Mouse (Mus musculus) c-Kit-positive CD71-negative TER-119-negative erythroid progenitor cells, embryonic 14.5 days (primary cell): ENCODE data around the gene Gm8764.
"Not testable (repeated sequence)": the region's sequence is repeated elsewhere in the genome, so short reads cannot be mapped to it uniquely, and the experiment has no call there.

Source experiments
- DNase-seq: peaks from one replicate; pipeline ENCODE4 v3.0.0-alpha.2; 2013; ENCODE audit warnings: low read depth

Gene Gm8764

DNA sequence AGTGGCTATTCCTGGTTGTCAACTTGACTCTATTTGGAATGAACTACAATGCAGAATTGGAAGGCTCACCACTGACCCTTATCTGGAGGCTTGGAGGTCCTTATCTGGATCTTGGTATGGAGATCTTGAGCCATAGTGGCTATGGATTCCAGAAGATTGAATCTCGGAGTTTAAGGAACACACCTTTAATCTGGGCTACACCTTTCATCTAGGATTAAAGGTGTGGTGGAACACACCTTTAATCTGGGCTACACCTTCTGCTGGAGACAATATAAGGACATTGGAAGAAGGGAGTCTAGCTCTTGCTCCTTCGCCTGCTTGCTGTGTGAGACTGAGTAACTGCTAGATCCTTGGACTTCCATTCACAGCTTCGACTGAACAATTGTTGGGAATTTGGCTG, at the start of gene Gm8764:
TSS of gene Gm8764 (plus strand) at position 301 of the 400 bp plus-strand sequence.
- not testable (repeated sequence) for DNase-seq

DNA sequence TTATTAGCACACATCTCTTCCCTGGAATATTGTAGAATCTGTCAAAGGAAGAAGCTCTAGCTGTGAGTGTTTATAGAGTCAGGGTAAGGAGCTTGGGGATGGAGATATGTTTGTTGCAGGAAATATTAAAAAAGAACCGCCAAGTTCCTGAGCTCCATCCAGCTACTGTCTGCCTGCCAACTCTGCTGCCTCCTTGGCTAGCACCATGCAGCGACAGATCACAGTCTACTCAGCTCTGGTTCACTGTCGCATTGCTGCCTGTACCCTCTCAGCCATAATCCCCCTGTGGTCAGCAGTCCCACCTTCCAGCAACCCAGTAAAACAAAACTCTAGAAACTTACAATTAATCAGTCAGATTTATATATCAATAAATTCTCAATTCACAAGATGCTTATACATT, 49.8 kb upstream of the Gm8764 start:
- DNase-seq: no peak

DNA sequence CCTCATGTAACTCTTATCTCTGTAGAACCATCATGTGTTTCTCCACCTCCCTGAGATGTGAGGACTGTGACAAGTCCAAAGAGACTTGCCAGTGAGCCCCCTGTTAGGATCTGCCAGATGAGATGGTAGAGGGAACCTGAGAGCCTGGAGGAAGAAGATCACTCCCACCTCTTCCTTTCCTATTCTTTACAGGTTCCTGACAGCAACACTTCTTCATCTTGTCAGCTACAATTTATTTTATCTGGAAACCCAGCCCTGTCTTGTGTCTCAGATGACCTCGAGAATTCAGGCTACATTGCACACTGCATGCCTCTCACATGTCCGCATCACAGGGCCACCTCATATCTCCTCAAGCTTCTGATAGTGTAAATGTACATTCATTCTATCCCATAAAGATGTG, 41.5 kb upstream of the Gm8764 start:
- no peak for DNase-seq

DNA sequence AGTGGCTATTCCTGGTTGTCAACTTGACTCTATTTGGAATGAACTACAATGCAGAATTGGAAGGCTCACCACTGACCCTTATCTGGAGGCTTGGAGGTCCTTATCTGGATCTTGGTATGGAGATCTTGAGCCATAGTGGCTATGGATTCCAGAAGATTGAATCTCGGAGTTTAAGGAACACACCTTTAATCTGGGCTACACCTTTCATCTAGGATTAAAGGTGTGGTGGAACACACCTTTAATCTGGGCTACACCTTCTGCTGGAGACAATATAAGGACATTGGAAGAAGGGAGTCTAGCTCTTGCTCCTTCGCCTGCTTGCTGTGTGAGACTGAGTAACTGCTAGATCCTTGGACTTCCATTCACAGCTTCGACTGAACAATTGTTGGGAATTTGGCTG, 17.1 kb upstream of the Gm8764 start, which contains the start of gene Gm21293:
TSS of gene Gm21293 (plus strand) at position 301 of the 400 bp plus-strand sequence.
- not testable (repeated sequence) for DNase-seq

DNA sequence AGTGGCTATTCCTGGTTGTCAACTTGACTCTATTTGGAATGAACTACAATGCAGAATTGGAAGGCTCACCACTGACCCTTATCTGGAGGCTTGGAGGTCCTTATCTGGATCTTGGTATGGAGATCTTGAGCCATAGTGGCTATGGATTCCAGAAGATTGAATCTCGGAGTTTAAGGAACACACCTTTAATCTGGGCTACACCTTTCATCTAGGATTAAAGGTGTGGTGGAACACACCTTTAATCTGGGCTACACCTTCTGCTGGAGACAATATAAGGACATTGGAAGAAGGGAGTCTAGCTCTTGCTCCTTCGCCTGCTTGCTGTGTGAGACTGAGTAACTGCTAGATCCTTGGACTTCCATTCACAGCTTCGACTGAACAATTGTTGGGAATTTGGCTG, 8.6 kb upstream of the Gm8764 start, which contains the start of gene Gm6763:
TSS of gene Gm6763 (plus strand) at position 301 of the 400 bp plus-strand sequence.
- not testable (repeated sequence) for DNase-seq

DNA sequence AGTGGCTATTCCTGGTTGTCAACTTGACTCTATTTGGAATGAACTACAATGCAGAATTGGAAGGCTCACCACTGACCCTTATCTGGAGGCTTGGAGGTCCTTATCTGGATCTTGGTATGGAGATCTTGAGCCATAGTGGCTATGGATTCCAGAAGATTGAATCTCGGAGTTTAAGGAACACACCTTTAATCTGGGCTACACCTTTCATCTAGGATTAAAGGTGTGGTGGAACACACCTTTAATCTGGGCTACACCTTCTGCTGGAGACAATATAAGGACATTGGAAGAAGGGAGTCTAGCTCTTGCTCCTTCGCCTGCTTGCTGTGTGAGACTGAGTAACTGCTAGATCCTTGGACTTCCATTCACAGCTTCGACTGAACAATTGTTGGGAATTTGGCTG, 8.4 kb downstream of the Gm8764 start, which contains the start of gene Gm21304:
TSS of gene Gm21304 (plus strand) at position 301 of the 400 bp plus-strand sequence.
- DNase-seq: not testable (repeated sequence)

DNA sequence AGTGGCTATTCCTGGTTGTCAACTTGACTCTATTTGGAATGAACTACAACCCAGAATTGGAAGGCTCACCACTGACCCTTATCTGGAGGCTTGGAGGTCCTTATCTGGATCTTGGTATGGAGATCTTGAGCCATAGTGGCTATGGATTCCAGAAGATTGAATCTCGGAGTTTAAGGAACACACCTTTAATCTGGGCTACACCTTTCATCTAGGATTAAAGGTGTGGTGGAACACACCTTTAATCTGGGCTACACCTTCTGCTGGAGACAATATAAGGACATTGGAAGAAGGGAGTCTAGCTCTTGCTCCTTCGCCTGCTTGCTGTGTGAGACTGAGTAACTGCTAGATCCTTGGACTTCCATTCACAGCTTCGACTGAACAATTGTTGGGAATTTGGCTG, 16.9 kb downstream of the Gm8764 start, which contains the start of gene Gm21312:
TSS of gene Gm21312 (plus strand) at position 301 of the 400 bp plus-strand sequence.
- not testable (repeated sequence) for DNase-seq

DNA sequence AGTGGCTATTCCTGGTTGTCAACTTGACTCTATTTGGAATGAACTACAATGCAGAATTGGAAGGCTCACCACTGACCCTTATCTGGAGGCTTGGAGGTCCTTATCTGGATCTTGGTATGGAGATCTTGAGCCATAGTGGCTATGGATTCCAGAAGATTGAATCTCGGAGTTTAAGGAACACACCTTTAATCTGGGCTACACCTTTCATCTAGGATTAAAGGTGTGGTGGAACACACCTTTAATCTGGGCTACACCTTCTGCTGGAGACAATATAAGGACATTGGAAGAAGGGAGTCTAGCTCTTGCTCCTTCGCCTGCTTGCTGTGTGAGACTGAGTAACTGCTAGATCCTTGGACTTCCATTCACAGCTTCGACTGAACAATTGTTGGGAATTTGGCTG, 25.4 kb downstream of the Gm8764 start, which contains the start of gene Gm20765:
TSS of gene Gm20765 (plus strand) at position 301 of the 400 bp plus-strand sequence.
- not testable (repeated sequence) for DNase-seq

DNA sequence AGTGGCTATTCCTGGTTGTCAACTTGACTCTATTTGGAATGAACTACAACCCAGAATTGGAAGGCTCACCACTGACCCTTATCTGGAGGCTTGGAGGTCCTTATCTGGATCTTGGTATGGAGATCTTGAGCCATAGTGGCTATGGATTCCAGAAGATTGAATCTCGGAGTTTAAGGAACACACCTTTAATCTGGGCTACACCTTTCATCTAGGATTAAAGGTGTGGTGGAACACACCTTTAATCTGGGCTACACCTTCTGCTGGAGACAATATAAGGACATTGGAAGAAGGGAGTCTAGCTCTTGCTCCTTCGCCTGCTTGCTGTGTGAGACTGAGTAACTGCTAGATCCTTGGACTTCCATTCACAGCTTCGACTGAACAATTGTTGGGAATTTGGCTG, 33.9 kb downstream of the Gm8764 start, which contains the start of gene Gm4340:
TSS of gene Gm4340 (plus strand) at position 301 of the 400 bp plus-strand sequence.
- not testable (repeated sequence) for DNase-seq

DNA sequence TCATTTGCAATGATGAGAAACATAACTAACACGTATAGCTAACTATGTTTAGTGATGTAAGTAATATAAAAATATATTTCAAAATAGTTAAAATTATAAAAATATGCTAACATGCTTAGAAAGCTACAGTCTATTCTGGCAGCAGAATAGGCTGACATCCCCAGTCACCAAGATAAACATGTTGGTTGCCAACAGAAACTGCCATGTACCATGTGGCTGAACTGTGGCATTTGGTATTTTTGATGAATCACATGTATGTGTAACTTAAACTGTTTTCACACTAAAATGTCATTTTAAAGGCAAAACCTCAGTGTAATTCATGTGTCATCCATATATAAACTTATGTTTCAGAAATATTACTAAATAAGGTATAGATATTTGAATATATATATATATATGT, 49.8 kb downstream of the Gm8764 start:
- DNase-seq: no peak

DNA sequence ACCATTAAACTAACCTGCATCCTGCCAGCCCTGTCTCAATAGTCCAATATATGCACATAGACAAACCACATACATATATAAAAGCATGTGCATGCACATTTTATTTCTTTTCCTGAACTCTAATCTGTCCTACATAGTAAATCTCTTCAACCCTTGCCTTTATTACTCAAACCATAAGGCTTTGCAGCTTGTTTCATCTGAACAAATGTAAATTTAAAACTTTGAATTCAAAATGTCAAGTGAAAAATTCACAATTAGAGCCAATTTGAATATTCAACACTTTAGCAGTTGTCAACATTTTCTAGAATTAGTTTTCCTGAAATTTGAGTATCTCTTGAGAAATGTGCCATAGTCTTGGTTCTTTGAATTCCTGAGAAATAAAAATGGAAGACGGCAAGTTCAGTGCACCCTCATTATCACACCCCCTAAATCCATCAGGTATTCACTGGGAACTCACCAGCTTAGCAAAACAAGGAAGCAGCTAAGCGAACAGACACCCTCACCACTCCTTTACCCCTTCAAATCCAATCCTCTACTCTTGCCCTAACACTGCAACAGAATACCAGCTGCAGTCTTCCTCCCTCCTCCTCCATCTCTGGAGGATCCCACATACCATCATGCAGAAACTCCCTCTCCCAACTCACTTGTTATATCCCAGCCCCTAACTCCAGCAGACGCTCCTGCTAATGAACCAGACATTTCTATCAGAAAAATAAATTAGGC, 50.6 kb downstream of the Gm8764 start:
- DNase-seq: no peak
